8 mouse cellular contexts compared by ENCODE assay signal in the genomic region with DNA sequence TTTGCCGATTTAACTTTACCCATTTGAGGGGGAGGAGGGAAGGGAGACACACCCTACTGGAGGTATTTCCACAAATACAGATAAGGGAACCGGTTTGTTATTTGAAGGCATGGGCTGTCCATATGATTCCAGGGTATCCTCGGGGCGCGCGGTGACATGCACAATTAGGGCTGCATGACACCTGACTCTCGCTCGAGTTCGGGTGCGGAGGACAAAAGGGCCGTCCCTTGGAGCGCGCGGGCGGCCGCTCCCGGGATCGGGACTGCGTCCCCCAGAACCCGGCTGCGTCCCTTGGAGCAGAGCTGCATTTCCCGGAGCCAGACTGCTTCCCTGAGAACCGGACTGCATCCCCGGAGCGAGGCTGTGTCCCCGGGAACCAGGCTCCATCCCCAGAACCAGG.
A peak's percentile ranks its signal among the peaks of the same experiment; 100 is the strongest.
DNase-seq lines count a peak whose midpoint lies in the region; ATAC-seq and TF ChIP-seq lines count a peak whose summit lies in the region.

No protein-coding gene starts in this region.

- WGBS in embryonic facial prominence, embryonic 14.5 days: 0% methylated on average over 12 of the region's 26 CpGs
- WGBS in intestine, postnatal 0 days: under 1% methylated on average over 26 of the region's 26 CpGs
- under 1% methylated on average over 26 of the region's 26 CpGs for WGBS in midbrain, embryonic 15.5 days

- TF ChIP-seq CTCF in intestine, postnatal 0 days (IDR thresholded peaks at IDR 0.05; ENCODE audit: low read depth): no peak

- ATAC-seq in embryonic facial prominence, embryonic 14.5 days (ENCODE audit: low read depth): peak; percentile 47
- 0 out of 2 replicates have a peak, but pooled peaks have one; percentile 1 for ATAC-seq in intestine, postnatal 0 days
- peak; percentile 51 for ATAC-seq in midbrain, embryonic 15.5 days (replicated peaks)

- H3K9ac ChIP-seq in ES-E14 (ENCODE audit: insufficient read depth, low read depth, low read length, poor library complexity, severe bottlenecking): peak overlapping the region; percentile 93
- peak overlapping the region; percentile 83 for H3K9ac ChIP-seq in embryonic facial prominence, embryonic 14.5 days (ENCODE audit: low read depth, low read length)
- H3K9ac ChIP-seq in intestine, postnatal 0 days (ENCODE audit: low read depth, low read length): peak overlapping the region; percentile 78
- H3K9ac ChIP-seq in midbrain, embryonic 15.5 days: peak overlapping the region; percentile 79

- H3K27me3 ChIP-seq in embryonic facial prominence, embryonic 14.5 days (replicated peaks; ENCODE audit: control insufficient read depth, insufficient read depth, low read length): no peaks in the 10 kb centered on the region
- no peaks in the 10 kb centered on the region for H3K27me3 ChIP-seq in intestine, postnatal 0 days (replicated peaks; ENCODE audit: control insufficient read depth, insufficient read depth, low read length)
- no peaks in the 10 kb centered on the region for H3K27me3 ChIP-seq in midbrain, embryonic 15.5 days (replicated peaks)

- H3K4me1 ChIP-seq in ES-E14 (ENCODE audit: control insufficient read depth in 2 of 2, insufficient read depth in 2 of 2, low read length in 2 of 2, poor library complexity in 1 of 2): peaks cover 0 to 9% of the 10 kb centered on the region in 2 experiments; a peak in 1 of 4 replicates
- H3K4me1 ChIP-seq in embryonic facial prominence, embryonic 14.5 days (ENCODE audit: control insufficient read depth, insufficient read depth, low read length): peaks cover 8% of the 10 kb centered on the region
- H3K4me1 ChIP-seq in intestine, postnatal 0 days (replicated peaks; ENCODE audit: control insufficient read depth, insufficient read depth, low read length): no peaks in the 10 kb centered on the region
- H3K4me1 ChIP-seq in midbrain, embryonic 15.5 days: peaks cover 32% of the 10 kb centered on the region

- peak overlapping the region; percentile 80 to 89 for H3K4me3 ChIP-seq in ES-E14 (ENCODE audit: insufficient read depth in 1 of 2, low read depth in 1 of 2, low read length in 2 of 2, poor library complexity in 1 of 2, severe bottlenecking in 1 of 2)
- peak overlapping the region; percentile 78 for H3K4me3 ChIP-seq in embryonic facial prominence, embryonic 14.5 days (ENCODE audit: low read depth, low read length)
- peak overlapping the region; percentile 88 for H3K4me3 ChIP-seq in intestine, postnatal 0 days (ENCODE audit: low read depth, low read length)
- peak overlapping the region; percentile 69 for H3K4me3 ChIP-seq in midbrain, embryonic 15.5 days

- peak overlapping the region; percentile 79 for H3K4me2 ChIP-seq in embryonic facial prominence, embryonic 14.5 days (ENCODE audit: low read depth, low read length)
- H3K4me2 ChIP-seq in intestine, postnatal 0 days (replicated peaks; ENCODE audit: low read depth): peak overlapping the region; percentile 87
- peak overlapping the region; percentile 63 for H3K4me2 ChIP-seq in midbrain, embryonic 15.5 days

- in situ Hi-C loops in ES-E14 (cut with MboI; ENCODE audit: low sequenced_read_pairs in 2 of 2, unreplicated experiment in 2 of 2): no loop called here

- H3K9me3 ChIP-seq in ES-E14 (ENCODE audit: control insufficient read depth, insufficient read depth, low read depth, low read length): no peaks in the 10 kb centered on the region
- H3K9me3 ChIP-seq in embryonic facial prominence, embryonic 14.5 days (ENCODE audit: control insufficient read depth, low read length): 0 out of 2 replicates have a peak, but pooled peaks cover 3% of the 10 kb centered on the region
- no peaks in the 10 kb centered on the region for H3K9me3 ChIP-seq in intestine, postnatal 0 days (ENCODE audit: control insufficient read depth)
- no peaks in the 10 kb centered on the region for H3K9me3 ChIP-seq in midbrain, embryonic 15.5 days

- DNase-seq in layer of hippocampus, adult 11-12 months (ENCODE audit: low spot score): peak; percentile 34
- DNase-seq in layer of hippocampus, postnatal 14 days (ENCODE audit: low spot score in 2 of 2): no peak
- peak; percentile 7 for DNase-seq in ES-E14 (ENCODE audit: low read depth, low spot score)
- peak; percentile 41 for DNase-seq in embryonic facial prominence, embryonic 14.5 days (ENCODE audit: low spot score)
- DNase-seq in testis, postnatal 10 days (ENCODE audit: low spot score): no peak
- no peak for DNase-seq in right cerebral cortex, postnatal 4 days

- H3K36me3 ChIP-seq in ES-E14 (ENCODE audit: control insufficient read depth, insufficient read depth, low read length, poor library complexity, severe bottlenecking): no peaks in the 10 kb centered on the region
- no peaks in the 10 kb centered on the region for H3K36me3 ChIP-seq in embryonic facial prominence, embryonic 14.5 days (ENCODE audit: control insufficient read depth, insufficient read depth, low read length)
- H3K36me3 ChIP-seq in intestine, postnatal 0 days (ENCODE audit: control insufficient read depth, insufficient read depth): peaks cover 11% of the 10 kb centered on the region; the same call in 1 of the 2 replicates
- H3K36me3 ChIP-seq in midbrain, embryonic 15.5 days (replicated peaks): no peaks in the 10 kb centered on the region

- no peak overlapping the region for H3K27ac ChIP-seq in ES-E14 (ENCODE audit: insufficient read depth, low read depth, low read length, poor library complexity, severe bottlenecking)
- H3K27ac ChIP-seq in embryonic facial prominence, embryonic 14.5 days (replicated peaks; ENCODE audit: low read depth, low read length): peak overlapping the region; percentile 88
- H3K27ac ChIP-seq in intestine, postnatal 0 days (ENCODE audit: low read depth, low read length): peak overlapping the region; percentile 97
- peak overlapping the region; percentile 96 for H3K27ac ChIP-seq in midbrain, embryonic 15.5 days

TF ChIP-seq in ES-E14, 5 proteins besides CTCF, POLR2A, EP300 and RAD21:
- TF ChIP-seq ZNF384 (IDR thresholded peaks at IDR 0.05; ENCODE audit: low read depth, low read length): no peak
- no peak for TF ChIP-seq MAFK (IDR thresholded peaks at IDR 0.05; ENCODE audit: insufficient read depth, low read depth, low read length)
- TF ChIP-seq HCFC1 (IDR thresholded peaks at IDR 0.05; ENCODE audit: borderline replicate concordance, insufficient read depth, low read length): no peak
- no peak for TF ChIP-seq ZC3H11A (IDR thresholded peaks at IDR 0.05; ENCODE audit: borderline replicate concordance, low read depth, low read length)
- no peak for TF ChIP-seq CHD2 (IDR thresholded peaks at IDR 0.05; ENCODE audit: low read depth, low read length)
TF ChIP-seq in ES-E14: peak in this region for 0.

Comparison
In these comparisons a context has a peak if more than half of its experiments do, and no peak if none do; other contexts are left out.
1. DNase-seq: peak in layer of hippocampus, adult 11-12 months (single experiment), ES-E14 (single experiment) and embryonic facial prominence, embryonic 14.5 days (single experiment); none in layer of hippocampus, postnatal 14 days (0 of 2), testis, postnatal 10 days (single experiment) and right cerebral cortex, postnatal 4 days (single experiment).
2. ATAC-seq: peak in every context shown above with its lines; median percentile 51 in midbrain, embryonic 15.5 days; 47 in embryonic facial prominence, embryonic 14.5 days; 1 in intestine, postnatal 0 days.
3. Peak in every context shown above with its lines, with median percentiles within 50 percentile points of each other: H3K4me3 ChIP-seq, H3K9ac ChIP-seq and H3K4me2 ChIP-seq.